Mouse (Mus musculus) layer of hippocampus, postnatal 14 days (tissue): ENCODE measurements around the gene Srprb. TPM values are rescaled to one million over a fixed set of nuclear protein-coding genes. Genes with fewer than 3 reads are reported as not detected.

Experiments used
- DNase-seq, 2 experiments: peaks; one replicate each; pipeline ENCODE4 v3.0.0; 2021 to 2022; ENCODE audit warnings: low spot score in 2 of 2, mixed read lengths in 1 of 2
- total RNA-seq, 2 experiments: library from RNA; stranded (reverse); gene quantifications; 2 replicates each; pipeline ENCODE4 v1.2.3; 2021

Srprb gene
- total RNA-seq, 2 experiments from 2014 or later: 20.2 to 22.8 TPM

DNA sequence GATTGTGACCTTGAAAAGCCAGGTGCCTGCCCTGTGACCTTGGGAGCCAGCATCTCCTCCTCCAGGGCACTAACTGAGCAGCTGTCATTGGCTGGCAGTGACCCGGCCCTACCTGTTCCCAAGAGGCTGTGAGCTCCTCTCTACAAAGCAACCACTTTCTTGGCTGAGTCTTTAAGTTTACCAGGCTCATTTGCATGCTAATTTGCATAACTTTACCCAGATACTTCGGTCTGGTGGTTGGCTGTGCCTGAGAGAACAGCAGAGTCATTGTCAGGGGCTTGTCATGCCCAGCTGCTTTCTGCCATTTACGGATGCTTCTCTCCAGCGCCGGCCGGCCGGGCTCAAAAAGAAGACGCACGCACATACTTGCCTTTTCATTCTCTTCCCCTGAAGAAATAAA is 55.2 kb downstream of the Srprb start:
- DNase-seq: peak in 1 of 2 experiments; percentile 55

- DNase-seq: no peak
Observed at GRCm38 (mm10) chr9:103146257-103146656, 55.7 kb downstream of the Srprb start.

DNA sequence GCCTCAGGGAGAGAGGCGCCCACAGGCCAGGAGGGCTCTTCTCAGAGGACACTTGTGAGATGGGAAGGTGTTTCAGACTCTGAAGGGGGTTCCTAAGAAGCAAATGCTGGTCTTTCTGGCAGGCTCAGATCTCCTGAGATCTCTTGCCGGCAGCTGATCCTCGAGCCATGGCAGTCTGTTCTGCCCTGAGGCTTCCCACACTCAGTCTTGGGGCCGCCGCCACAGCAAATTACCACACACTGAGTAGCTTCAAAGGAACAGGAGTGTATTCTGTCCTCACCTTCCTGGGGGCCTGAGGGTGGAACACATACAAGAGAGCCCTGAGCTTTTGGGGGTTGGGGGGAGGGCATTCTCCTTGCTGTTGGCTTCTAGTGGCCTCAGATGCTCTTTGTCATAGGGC is 56.6 kb downstream of the Srprb start:
- DNase-seq: no peak

DNA sequence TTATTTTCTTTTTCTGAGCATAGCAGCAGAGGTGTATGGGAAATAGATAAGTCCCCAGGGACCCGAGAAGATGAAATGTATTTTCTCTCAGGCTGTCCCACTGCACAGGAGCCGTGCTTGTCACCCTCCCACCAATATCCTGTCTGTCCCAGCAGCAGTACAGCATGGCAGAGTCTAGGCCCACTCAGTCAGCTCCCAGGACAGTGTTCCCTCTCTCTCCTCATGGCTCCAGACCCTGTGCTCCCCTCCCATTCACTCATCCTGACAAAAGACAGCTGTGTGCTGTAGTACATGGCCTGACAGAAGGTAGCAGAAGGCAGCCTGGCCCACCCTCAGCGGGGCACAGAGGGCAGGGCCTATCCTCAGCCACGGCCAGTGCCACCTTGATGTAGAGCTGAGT is 58.1 kb downstream of the Srprb start:
- DNase-seq: no peak

DNA sequence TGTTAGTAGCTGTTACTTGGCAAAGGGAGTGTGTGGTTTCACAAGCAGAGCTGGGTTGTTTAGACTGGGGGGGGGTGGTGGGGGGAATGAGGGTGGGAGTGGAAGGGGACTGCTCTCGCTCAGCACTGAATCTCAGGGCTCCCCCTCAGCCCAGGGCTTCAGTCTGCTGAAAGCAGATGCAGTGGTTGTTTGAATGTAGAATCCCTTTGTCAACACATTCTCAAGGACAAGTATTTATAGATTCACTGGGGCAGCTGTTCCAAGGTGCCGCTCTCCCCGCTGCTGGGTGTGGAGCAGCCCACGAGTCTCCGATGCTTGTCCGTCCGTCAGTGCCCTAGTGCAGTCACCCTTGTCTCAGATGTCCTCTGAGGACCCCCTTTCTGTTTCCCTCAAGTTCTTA is 60.7 kb downstream of the Srprb start:
- DNase-seq: no peak

DNA sequence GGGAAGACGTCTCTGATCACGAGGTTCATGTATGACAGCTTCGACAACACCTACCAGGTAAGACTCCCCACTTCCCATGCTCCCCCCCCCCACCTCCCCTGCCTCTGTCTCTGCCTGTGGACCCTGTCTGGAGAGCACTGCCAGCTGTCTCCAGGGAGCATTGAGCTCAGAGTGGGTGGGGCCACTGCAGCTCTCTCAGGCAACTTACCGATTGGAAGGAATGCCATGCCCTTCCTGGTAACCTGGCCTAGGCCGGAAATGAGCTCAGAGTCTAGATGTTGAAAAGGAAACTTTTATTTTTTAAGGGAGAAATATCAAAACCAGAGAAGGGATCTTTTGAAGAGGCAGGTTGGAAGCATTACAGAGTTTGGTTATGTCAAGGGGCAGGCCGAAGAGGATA is 61.6 kb downstream of the Srprb start:
- DNase-seq: no peak

- DNase-seq: no peak
Observed at GRCm38 (mm10) chr9:103139481-103139880, 62.5 kb downstream of the Srprb start.

Other genes starting within 250 kb of the Srprb start
- gene Slco2a1, start 213.4 kb downstream of the Srprb start, total RNA-seq: 1 to 10 TPM; 5.3 to 5.8 TPM
- gene Rab6b, start 90.3 kb downstream of the Srprb start, total RNA-seq: 100 to 1,000 TPM; 560 to 568 TPM
- gene Gm20425, start 28.2 kb upstream of the Srprb start, total RNA-seq: 1 to 10 TPM; 5.6 to 6.0 TPM
- gene Trf, start 28.3 kb upstream of the Srprb start, total RNA-seq: 10 to 100 TPM; 62.7 to 63.9 TPM
- under 1 TPM; 0.28 to 0.98 TPM for gene 1300017J02Rik, start 102.9 kb upstream of the Srprb start, total RNA-seq
- gene Topbp1, start 103.1 kb upstream of the Srprb start, total RNA-seq: 10 to 100 TPM; 20.5 to 27.4 TPM
- gene Cdv3, start 163.7 kb upstream of the Srprb start, total RNA-seq: 10 to 100 TPM; 88.0 to 93.6 TPM